Mouse (Mus musculus): ENCODE results near the gene Etfbkmt. TPM values are rescaled to one million over a fixed set of nuclear protein-coding genes. Genes with fewer than 3 reads are reported as not detected.
"Not testable (repeated sequence)": the region's sequence is repeated elsewhere in the genome, so short reads cannot be mapped to it uniquely, and the experiment has no call there.

Gene Etfbkmt
- polyA plus RNA-seq, 1 experiment, result 0.18 TPM

- no peak for TF ChIP-seq GATA1 (IDR thresholded peaks at IDR 0.05; ENCODE audit: low read length)
- no peak for TF ChIP-seq TAL1 (IDR thresholded peaks at IDR 0.05; ENCODE audit: low read length)
- Histone ChIP-seq H3K27me3 (ENCODE audit: control insufficient read depth) (no peaks in the 10 kb centered on the region), H3K4me1 (ENCODE audit: control insufficient read depth) (no peaks in the 10 kb centered on the region), H3K36me3 (ENCODE audit: control insufficient read depth) (no peaks in the 10 kb centered on the region), H3K9me3 (ENCODE audit: control insufficient read depth, low read length) (no peaks in the 10 kb centered on the region), H3K4me3 (replicated peaks) (no peak overlapping the region)
Measured at GRCm38 (mm10) chr6:149126675-149127074, 13.0 kb upstream of the Etfbkmt start.

GRCm38 (mm10) chr6:149129870-149130269 lies 9.8 kb upstream of the Etfbkmt start, which contains the start of gene Gm10203:
Gene Gm10203 (plus strand): TSS chr6:149130170.
- H3K9me3 ChIP-seq (ENCODE audit: control insufficient read depth, low read length); H3K27me3 ChIP-seq (ENCODE audit: control insufficient read depth); H3K4me1 ChIP-seq (ENCODE audit: control insufficient read depth); H3K36me3 ChIP-seq (ENCODE audit: control insufficient read depth); H3K4me3 ChIP-seq (replicated peaks): not testable (repeated sequence)

GRCm38 (mm10) chr6:149131111-149131510 lies 8.5 kb upstream of the Etfbkmt start:
- no peak for TF ChIP-seq GATA1 (IDR thresholded peaks at IDR 0.05; ENCODE audit: low read length)
- Histone ChIP-seq H3K9me3 (ENCODE audit: control insufficient read depth, low read length) (no peaks in the 10 kb centered on the region), H3K4me3 (replicated peaks) (no peak overlapping the region), H3K36me3 (ENCODE audit: control insufficient read depth) (no peaks in the 10 kb centered on the region), H3K4me1 (ENCODE audit: control insufficient read depth) (peaks cover 4% of the 10 kb centered on the region; the same call in 1 of the 2 replicates), H3K27me3 (ENCODE audit: control insufficient read depth) (no peaks in the 10 kb centered on the region)

DNA sequence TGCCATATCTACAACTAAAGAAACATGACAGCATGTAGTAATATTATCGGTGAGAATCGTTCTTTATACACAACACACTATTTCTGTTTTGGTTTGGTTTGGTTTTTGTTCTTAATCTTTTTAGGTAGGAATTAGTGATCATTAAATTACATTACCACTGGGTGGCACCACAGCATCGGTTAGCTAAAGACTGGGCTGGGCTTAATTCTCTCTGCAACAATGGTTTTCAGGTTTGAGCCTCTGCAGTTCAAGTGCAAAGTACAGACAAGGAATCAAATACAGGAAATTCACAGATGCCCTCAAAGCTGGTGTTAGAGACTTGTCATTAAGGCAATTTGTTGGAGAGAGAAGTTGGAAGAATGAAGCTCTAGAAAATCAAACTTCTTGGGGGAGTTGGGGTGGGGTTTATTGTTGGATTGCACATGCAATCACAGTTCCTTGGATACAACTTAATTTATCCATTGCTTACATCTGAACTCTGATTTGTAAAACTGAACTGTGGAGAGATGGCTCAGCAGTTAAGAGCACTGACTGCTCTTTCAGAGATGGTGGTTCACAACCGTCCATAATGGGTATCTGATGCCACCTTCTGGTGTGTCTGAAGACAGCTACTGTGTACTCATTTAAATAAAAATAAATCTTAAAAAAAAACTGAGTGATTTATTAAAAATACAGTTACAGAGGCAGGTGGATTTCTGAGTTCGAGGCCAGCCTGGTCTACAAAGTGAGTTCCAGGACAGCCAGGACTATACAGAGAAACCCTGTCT lies 7.2 kb upstream of the Etfbkmt start:
- Histone ChIP-seq H3K27me3 (ENCODE audit: control insufficient read depth) (no peaks in the 10 kb centered on the region), H3K36me3 (ENCODE audit: control insufficient read depth) (no peaks in the 10 kb centered on the region), H3K9me3 (ENCODE audit: control insufficient read depth, low read length) (no peaks in the 10 kb centered on the region), H3K4me1 (ENCODE audit: control insufficient read depth) (peaks cover 4% of the 10 kb centered on the region; the same call in 1 of the 2 replicates), H3K4me3 (replicated peaks) (no peak overlapping the region)
- TF ChIP-seq TAL1 (IDR thresholded peaks at IDR 0.05; ENCODE audit: low read length) (no peak), GATA1 (IDR thresholded peaks at IDR 0.05; ENCODE audit: low read length) (no peak)

- no peak overlapping the region for H3K4me3 ChIP-seq (replicated peaks)
- TF ChIP-seq GATA1 (IDR thresholded peaks at IDR 0.05; ENCODE audit: low read length) (no peak), TAL1 (IDR thresholded peaks at IDR 0.05; ENCODE audit: low read length) (no peak)
- H3K9me3 ChIP-seq (ENCODE audit: control insufficient read depth, low read length), result no peaks in the 10 kb centered on the region
- H3K36me3 ChIP-seq (ENCODE audit: control insufficient read depth), result no peaks in the 10 kb centered on the region
- peaks cover 4% of the 10 kb centered on the region; the same call in 1 of the 2 replicates for H3K4me1 ChIP-seq (ENCODE audit: control insufficient read depth)
- H3K27me3 ChIP-seq (ENCODE audit: control insufficient read depth), result no peaks in the 10 kb centered on the region
Measured at GRCm38 (mm10) chr6:149134391-149135150, 5.1 kb upstream of the Etfbkmt start.

- Histone ChIP-seq H3K9me3 (ENCODE audit: control insufficient read depth, low read length) (no peaks in the 10 kb centered on the region), H3K36me3 (ENCODE audit: control insufficient read depth) (no peaks in the 10 kb centered on the region), H3K27me3 (ENCODE audit: control insufficient read depth) (no peaks in the 10 kb centered on the region), H3K4me3 (replicated peaks) (no peak overlapping the region), H3K4me1 (ENCODE audit: control insufficient read depth) (peaks cover 6% of the 10 kb centered on the region)
- TF ChIP-seq GATA1 (IDR thresholded peaks at IDR 0.05; ENCODE audit: low read length), result no peak
- no peak for TF ChIP-seq TAL1 (IDR thresholded peaks at IDR 0.05; ENCODE audit: low read length)
Measured at GRCm38 (mm10) chr6:149135631-149136030, 4.0 kb upstream of the Etfbkmt start.

- no peaks in the 10 kb centered on the region for H3K27me3 ChIP-seq (ENCODE audit: control insufficient read depth)
- H3K9me3 ChIP-seq (ENCODE audit: control insufficient read depth, low read length), result no peaks in the 10 kb centered on the region
- H3K4me1 ChIP-seq (ENCODE audit: control insufficient read depth), result peaks cover 27% of the 10 kb centered on the region
- no peak for TF ChIP-seq GATA1 (IDR thresholded peaks at IDR 0.05; ENCODE audit: low read length)
- TF ChIP-seq TAL1 (IDR thresholded peaks at IDR 0.05; ENCODE audit: low read length), result no peak
- peaks cover 3% of the 10 kb centered on the region for H3K36me3 ChIP-seq (ENCODE audit: control insufficient read depth)
- H3K4me3 ChIP-seq (replicated peaks), result no peak overlapping the region
Measured at GRCm38 (mm10) chr6:149137936-149138335, 1.7 kb upstream of the Etfbkmt start.

DNA sequence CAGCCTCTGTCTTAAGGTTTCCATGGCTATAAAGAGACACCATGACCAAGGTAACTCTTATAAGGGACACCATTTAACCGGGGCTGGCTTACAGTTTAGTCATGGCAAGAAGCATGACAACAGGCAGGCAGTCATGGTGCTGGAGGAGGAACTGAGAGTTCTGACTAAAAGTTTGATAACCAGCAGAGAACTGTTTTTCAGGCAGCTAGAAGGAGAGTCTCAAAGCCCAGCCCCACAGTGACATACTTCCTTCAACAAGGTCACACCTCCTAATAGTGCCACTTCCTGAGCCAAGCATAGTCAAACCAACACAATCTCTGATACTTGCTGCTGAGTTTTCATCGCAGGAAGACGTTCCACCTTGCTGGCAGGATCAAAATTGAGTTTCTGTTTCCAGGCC lies 638 bp upstream of the Etfbkmt start:
- Histone ChIP-seq H3K27me3 (ENCODE audit: control insufficient read depth) (no peaks in the 10 kb centered on the region), H3K4me1 (ENCODE audit: control insufficient read depth) (peaks cover 29% of the 10 kb centered on the region), H3K36me3 (ENCODE audit: control insufficient read depth) (peaks cover 6% of the 10 kb centered on the region), H3K9me3 (ENCODE audit: control insufficient read depth, low read length) (no peaks in the 10 kb centered on the region), H3K4me3 (replicated peaks) (no peak overlapping the region)
- no peak for TF ChIP-seq TAL1 (IDR thresholded peaks at IDR 0.05; ENCODE audit: low read length)
- TF ChIP-seq GATA1 (IDR thresholded peaks at IDR 0.05; ENCODE audit: low read length), result no peak

GRCm38 (mm10) chr6:149141393-149142173 lies 1.9 kb downstream of the Etfbkmt start:
- H3K9me3 ChIP-seq (ENCODE audit: control insufficient read depth, low read length), result no peaks in the 10 kb centered on the region
- H3K36me3 ChIP-seq (ENCODE audit: control insufficient read depth), result peaks cover 15% of the 10 kb centered on the region
- TF ChIP-seq GATA1 (IDR thresholded peaks at IDR 0.05; ENCODE audit: low read length) (no peak), TAL1 (IDR thresholded peaks at IDR 0.05; ENCODE audit: low read length) (no peak)
- H3K4me3 ChIP-seq (replicated peaks), result peak overlapping the region; percentile 71
- H3K4me1 ChIP-seq (ENCODE audit: control insufficient read depth), result peaks cover 26% of the 10 kb centered on the region
- H3K27me3 ChIP-seq (ENCODE audit: control insufficient read depth), result no peaks in the 10 kb centered on the region
